Mouse (Mus musculus): ENCODE measurements around the gene Itpr2. TPM values are rescaled to one million over a fixed set of nuclear protein-coding genes. Genes with fewer than 3 reads are reported as not detected.

The Itpr2 gene
- polyA plus RNA-seq, 1 experiment from 2014 or later = 6.1 TPM

GRCm38 (mm10) chr6:146246368-146246767 is 255.7 kb downstream of the Itpr2 start:
- no peak for ATAC-seq (ENCODE audit: low read depth)
- H3K4me1 ChIP-seq (ENCODE audit: control insufficient read depth, insufficient read depth, low read length) = no peaks in the 10 kb centered on the region
- no peaks in the 10 kb centered on the region for H3K9me3 ChIP-seq (ENCODE audit: control insufficient read depth, low read length)
- no peaks in the 10 kb centered on the region for H3K27me3 ChIP-seq (ENCODE audit: control insufficient read depth, insufficient read depth, low read length)
- no peak overlapping the region for H3K27ac ChIP-seq (ENCODE audit: low read depth, low read length)
- no peak overlapping the region for H3K4me3 ChIP-seq (ENCODE audit: low read depth, low read length)
- no peaks in the 10 kb centered on the region for H3K36me3 ChIP-seq (ENCODE audit: control insufficient read depth, insufficient read depth, low read length)
- WGBS = 83% methylated on average over 6 of the region's 6 CpGs
- no peak overlapping the region for H3K4me2 ChIP-seq (ENCODE audit: low read depth, low read length)
- H3K9ac ChIP-seq (replicated peaks; ENCODE audit: low read depth, low read length) = no peak overlapping the region

GRCm38 (mm10) chr6:146245888-146246287 is 256.1 kb downstream of the Itpr2 start:
- ATAC-seq (ENCODE audit: low read depth) = no peak
- no peaks in the 10 kb centered on the region for H3K4me1 ChIP-seq (ENCODE audit: control insufficient read depth, insufficient read depth, low read length)
- H3K27me3 ChIP-seq (ENCODE audit: control insufficient read depth, insufficient read depth, low read length) = no peaks in the 10 kb centered on the region
- H3K4me3 ChIP-seq (ENCODE audit: low read depth, low read length) = no peak overlapping the region
- H3K9me3 ChIP-seq (ENCODE audit: control insufficient read depth, low read length) = no peaks in the 10 kb centered on the region
- no peak overlapping the region for H3K4me2 ChIP-seq (ENCODE audit: low read depth, low read length)
- 86% methylated on average over 9 of the region's 9 CpGs for WGBS
- no peak overlapping the region for H3K27ac ChIP-seq (ENCODE audit: low read depth, low read length)
- no peak overlapping the region for H3K9ac ChIP-seq (replicated peaks; ENCODE audit: low read depth, low read length)
- H3K36me3 ChIP-seq (ENCODE audit: control insufficient read depth, insufficient read depth, low read length) = no peaks in the 10 kb centered on the region

GRCm38 (mm10) chr6:146243068-146243467 is 259.0 kb downstream of the Itpr2 start:
- no peaks in the 10 kb centered on the region for H3K27me3 ChIP-seq (ENCODE audit: control insufficient read depth, insufficient read depth, low read length)
- WGBS = 75% methylated on average over 5 of the region's 5 CpGs
- ATAC-seq (ENCODE audit: low read depth) = no peak

GRCm38 (mm10) chr6:146241336-146241735 is 260.7 kb downstream of the Itpr2 start:
- Histone ChIP-seq H3K9ac (replicated peaks; ENCODE audit: low read depth, low read length) (no peak overlapping the region), H3K4me2 (ENCODE audit: low read depth, low read length) (no peak overlapping the region), H3K4me3 (ENCODE audit: low read depth, low read length) (no peak overlapping the region), H3K36me3 (ENCODE audit: control insufficient read depth, insufficient read depth, low read length) (no peaks in the 10 kb centered on the region), H3K27ac (ENCODE audit: low read depth, low read length) (no peak overlapping the region), H3K4me1 (ENCODE audit: control insufficient read depth, insufficient read depth, low read length) (no peaks in the 10 kb centered on the region), H3K9me3 (ENCODE audit: control insufficient read depth, low read length) (no peaks in the 10 kb centered on the region), H3K27me3 (ENCODE audit: control insufficient read depth, insufficient read depth, low read length) (no peaks in the 10 kb centered on the region)
- no peak for ATAC-seq (ENCODE audit: low read depth)
- 76% methylated on average over 3 of the region's 3 CpGs for WGBS

More at GRCm38 (mm10) chr6:146243068-146243467, 259.0 kb downstream of the Itpr2 start:
- no peaks in the 10 kb centered on the region for H3K36me3 ChIP-seq (ENCODE audit: control insufficient read depth, insufficient read depth, low read length)
- H3K9me3 ChIP-seq (ENCODE audit: control insufficient read depth, low read length) = no peaks in the 10 kb centered on the region
- no peak overlapping the region for H3K4me3 ChIP-seq (ENCODE audit: low read depth, low read length)
- H3K9ac ChIP-seq (replicated peaks; ENCODE audit: low read depth, low read length) = no peak overlapping the region
- H3K4me2 ChIP-seq (ENCODE audit: low read depth, low read length) = no peak overlapping the region
- H3K4me1 ChIP-seq (ENCODE audit: control insufficient read depth, insufficient read depth, low read length) = no peaks in the 10 kb centered on the region
- no peak overlapping the region for H3K27ac ChIP-seq (ENCODE audit: low read depth, low read length)

GRCm38 (mm10) chr6:146235165-146235564 is 266.9 kb downstream of the Itpr2 start:
- WGBS = 16% methylated on average over 3 of the region's 3 CpGs
- ATAC-seq (ENCODE audit: low read depth) = peak; percentile 67; the same call in 1 of the 2 replicates
- no peak overlapping the region for H3K4me2 ChIP-seq (ENCODE audit: low read depth, low read length)
- no peak overlapping the region for H3K9ac ChIP-seq (replicated peaks; ENCODE audit: low read depth, low read length)
- H3K36me3 ChIP-seq (ENCODE audit: control insufficient read depth, insufficient read depth, low read length) = no peaks in the 10 kb centered on the region
- no peaks in the 10 kb centered on the region for H3K27me3 ChIP-seq (ENCODE audit: control insufficient read depth, insufficient read depth, low read length)
- no peaks in the 10 kb centered on the region for H3K9me3 ChIP-seq (ENCODE audit: control insufficient read depth, low read length)
- peak overlapping the region; percentile 66; the same call in 1 of the 2 replicates for H3K27ac ChIP-seq (ENCODE audit: low read depth, low read length)
- H3K4me3 ChIP-seq (ENCODE audit: low read depth, low read length) = no peak overlapping the region
- H3K4me1 ChIP-seq (ENCODE audit: control insufficient read depth, insufficient read depth, low read length) = peaks cover 10% of the 10 kb centered on the region

- H3K4me1 ChIP-seq (ENCODE audit: control insufficient read depth, insufficient read depth, low read length) = peaks cover 10% of the 10 kb centered on the region
- peak; percentile 69 for ATAC-seq (ENCODE audit: low read depth)
- no peak overlapping the region for H3K9ac ChIP-seq (replicated peaks; ENCODE audit: low read depth, low read length)
- H3K4me3 ChIP-seq (ENCODE audit: low read depth, low read length) = no peak overlapping the region
- 41% methylated on average over 1 of the region's 1 CpGs for WGBS
- no peaks in the 10 kb centered on the region for H3K9me3 ChIP-seq (ENCODE audit: control insufficient read depth, low read length)
- H3K27ac ChIP-seq (ENCODE audit: low read depth, low read length) = no peak overlapping the region
- H3K4me2 ChIP-seq (ENCODE audit: low read depth, low read length) = no peak overlapping the region
- H3K36me3 ChIP-seq (ENCODE audit: control insufficient read depth, insufficient read depth, low read length) = no peaks in the 10 kb centered on the region
- no peaks in the 10 kb centered on the region for H3K27me3 ChIP-seq (ENCODE audit: control insufficient read depth, insufficient read depth, low read length)
Observed at GRCm38 (mm10) chr6:146234417-146234816, 267.6 kb downstream of the Itpr2 start.

- Histone ChIP-seq H3K4me2 (ENCODE audit: low read depth, low read length) (no peak overlapping the region), H3K4me3 (ENCODE audit: low read depth, low read length) (no peak overlapping the region), H3K27me3 (ENCODE audit: control insufficient read depth, insufficient read depth, low read length) (no peaks in the 10 kb centered on the region), H3K4me1 (ENCODE audit: control insufficient read depth, insufficient read depth, low read length) (peaks cover 10% of the 10 kb centered on the region), H3K27ac (ENCODE audit: low read depth, low read length) (no peak overlapping the region), H3K36me3 (ENCODE audit: control insufficient read depth, insufficient read depth, low read length) (no peaks in the 10 kb centered on the region), H3K9ac (replicated peaks; ENCODE audit: low read depth, low read length) (no peak overlapping the region), H3K9me3 (ENCODE audit: control insufficient read depth, low read length) (no peaks in the 10 kb centered on the region)
- no peak for ATAC-seq (ENCODE audit: low read depth)
- 96% methylated on average over 6 of the region's 6 CpGs for WGBS
Observed at GRCm38 (mm10) chr6:146230903-146231302, 271.1 kb downstream of the Itpr2 start.

- Histone ChIP-seq H3K9me3 (ENCODE audit: control insufficient read depth, low read length) (no peaks in the 10 kb centered on the region), H3K27ac (ENCODE audit: low read depth, low read length) (no peak overlapping the region)
- no peak for ATAC-seq (ENCODE audit: low read depth)
Observed at GRCm38 (mm10) chr6:146230373-146230788, 271.6 kb downstream of the Itpr2 start.

GRCm38 (mm10) chr6:146229967-146230366 is 272.1 kb downstream of the Itpr2 start:
- no peaks in the 10 kb centered on the region for H3K9me3 ChIP-seq (ENCODE audit: control insufficient read depth, low read length)
- ATAC-seq (ENCODE audit: low read depth) = no peak
- H3K4me2 ChIP-seq (ENCODE audit: low read depth, low read length) = no peak overlapping the region
- no peak overlapping the region for H3K27ac ChIP-seq (ENCODE audit: low read depth, low read length)
- 84% methylated on average over 2 of the region's 2 CpGs for WGBS
- H3K27me3 ChIP-seq (ENCODE audit: control insufficient read depth, insufficient read depth, low read length) = no peaks in the 10 kb centered on the region
- no peaks in the 10 kb centered on the region for H3K36me3 ChIP-seq (ENCODE audit: control insufficient read depth, insufficient read depth, low read length)
- H3K4me1 ChIP-seq (ENCODE audit: control insufficient read depth, insufficient read depth, low read length) = peaks cover 2% of the 10 kb centered on the region
- H3K9ac ChIP-seq (replicated peaks; ENCODE audit: low read depth, low read length) = no peak overlapping the region
- no peak overlapping the region for H3K4me3 ChIP-seq (ENCODE audit: low read depth, low read length)

More at GRCm38 (mm10) chr6:146230373-146230788, 271.6 kb downstream of the Itpr2 start:
- H3K36me3 ChIP-seq (ENCODE audit: control insufficient read depth, insufficient read depth, low read length) = no peaks in the 10 kb centered on the region
- 67% methylated on average over 9 of the region's 9 CpGs for WGBS
- no peaks in the 10 kb centered on the region for H3K27me3 ChIP-seq (ENCODE audit: control insufficient read depth, insufficient read depth, low read length)
- H3K4me3 ChIP-seq (ENCODE audit: low read depth, low read length) = no peak overlapping the region
- no peak overlapping the region for H3K4me2 ChIP-seq (ENCODE audit: low read depth, low read length)
- H3K9ac ChIP-seq (replicated peaks; ENCODE audit: low read depth, low read length) = no peak overlapping the region
- H3K4me1 ChIP-seq (ENCODE audit: control insufficient read depth, insufficient read depth, low read length) = peaks cover 6% of the 10 kb centered on the region

Data from neural tube, embryonic 14.5 days (tissue).